Mouse (Mus musculus) megakaryocyte, embryonic 14.5 days (primary cell): ENCODE measurements at regions not wholly inside any gene's neighbourhood (a gene's known extent, or its start where the extent isn't known, plus 50 kb on each side); places are given as distances from the start of the nearest gene placed in this dataset.

Experiments
- FLI1 ChIP-seq: IDR thresholded peaks from 2 replicates; pipeline ENCODE4 v1.6.1; 2012; ENCODE audit warnings: low read length, inconsistent platforms, mixed read lengths
- GATA1 ChIP-seq: IDR thresholded peaks from 3 replicates; pipeline ENCODE4 v1.6.1; 2012; ENCODE audit warnings: mixed read lengths, low read length, inconsistent platforms, borderline replicate concordance

GRCm38 (mm10) chr5:101497698-101498048 is 167.1 kb downstream of the Nkx6-1 start:
- TF ChIP-seq GATA1 = no peak
- no peak for TF ChIP-seq FLI1
